ENCODE assay signal across 22 mouse cellular contexts in genomic region chr8:86288713-86289384, GRCm38 (mm10).
DNase-seq lines count a peak whose midpoint lies in the region; ATAC-seq and TF ChIP-seq lines count a peak whose summit lies in the region.
"Had no signal": no experiment of that assay in that cellular context is flagged by ENCODE, and none has a peak within 500 bp of the region (broad histone marks: within the 10 kb centered on the region; RNA-seq: fewer than 3 reads in every experiment).

No protein-coding gene starts in this region.

- H3K27me3 ChIP-seq in limb, embryonic 14.5 days (ENCODE audit: control insufficient read depth, insufficient read depth, low read length): no peaks in the 10 kb centered on the region
- H3K27me3 ChIP-seq in limb, embryonic 10.5 days (ENCODE audit: low read depth, poor library complexity, severe bottlenecking): no peaks in the 10 kb centered on the region
- H3K27me3 ChIP-seq: embryonic facial prominence, embryonic 13.5 days; hindbrain, embryonic 13.5 days; intestine, embryonic 15.5 days had no signal

- no peak for TF ChIP-seq POLR2A in limb, embryonic 14.5 days (IDR thresholded peaks at IDR 0.05; ENCODE audit: borderline replicate concordance, extremely low read depth, insufficient read depth, insufficient read length)

- H3K36me3 ChIP-seq in limb, embryonic 14.5 days (ENCODE audit: control insufficient read depth, insufficient read depth, low read length): no peaks in the 10 kb centered on the region
- no peaks in the 10 kb centered on the region for H3K36me3 ChIP-seq in limb, embryonic 10.5 days
- H3K36me3 ChIP-seq: embryonic facial prominence, embryonic 13.5 days; forebrain, embryonic 10.5 days; heart, embryonic 10.5 days; hindbrain, embryonic 13.5 days; intestine, embryonic 15.5 days had no signal

- H3K9ac ChIP-seq in limb, embryonic 14.5 days (ENCODE audit: low read depth, low read length, severe bottlenecking): no peak overlapping the region
- H3K9ac ChIP-seq: embryonic facial prominence, embryonic 13.5 days; hindbrain, embryonic 13.5 days; intestine, embryonic 15.5 days had no signal

- no peaks in the 10 kb centered on the region for H3K9me3 ChIP-seq in limb, embryonic 14.5 days (ENCODE audit: control insufficient read depth, low read length)
- H3K9me3 ChIP-seq in limb, embryonic 10.5 days (replicated peaks): no peaks in the 10 kb centered on the region
- H3K9me3 ChIP-seq: embryonic facial prominence, embryonic 13.5 days; heart, embryonic 10.5 days; intestine, embryonic 15.5 days had no signal

- 53% methylated on average over 3 of the region's 3 CpGs for WGBS in limb, embryonic 14.5 days
- 79% methylated on average over 3 of the region's 3 CpGs for whole genome bisulfite sequencing in limb, embryonic 10.5 days

- H3K4me2 ChIP-seq in limb, embryonic 14.5 days (replicated peaks; ENCODE audit: low read depth, low read length, severe bottlenecking): no peak overlapping the region
- H3K4me2 ChIP-seq: embryonic facial prominence, embryonic 13.5 days; hindbrain, embryonic 13.5 days; intestine, embryonic 15.5 days had no signal

- H3K4me1 ChIP-seq in limb, embryonic 14.5 days (ENCODE audit: control insufficient read depth, insufficient read depth, low read length): 0 out of 2 replicates have a peak, but pooled peaks cover 2% of the 10 kb centered on the region
- no peaks in the 10 kb centered on the region for H3K4me1 ChIP-seq in limb, embryonic 10.5 days
- H3K4me1 ChIP-seq: embryonic facial prominence, embryonic 13.5 days; forebrain, embryonic 10.5 days; heart, embryonic 10.5 days; hindbrain, embryonic 13.5 days; intestine, embryonic 15.5 days had no signal

- no peak for ATAC-seq in limb, embryonic 14.5 days (ENCODE audit: low FRiP score, low read depth)
- ATAC-seq: forebrain, embryonic 14.5 days; intestine, embryonic 15.5 days had no signal

- no peak overlapping the region for H3K4me3 ChIP-seq in limb, embryonic 14.5 days (replicated peaks; ENCODE audit: low read length)
- no peak overlapping the region for H3K4me3 ChIP-seq in limb, embryonic 10.5 days
- H3K4me3 ChIP-seq: embryonic facial prominence, embryonic 13.5 days; erythroblast, embryonic 14.5 days; forebrain, embryonic 10.5 days; gastrocnemius, adult 2 months; heart, embryonic 10.5 days; hindbrain, embryonic 13.5 days; intestine, embryonic 15.5 days had no signal

- peak; percentile 56 for DNase-seq in limb, embryonic 14.5 days (ENCODE audit: low spot score)
- DNase-seq in limb, embryonic 10.5 days (ENCODE audit: low spot score): no peak
- DNase-seq in 3134 (ENCODE audit: extremely low read depth, insufficient read length, low spot score) (peak; percentile 4), 3T3-L1 (ENCODE audit: low read depth, low spot score) (peak; percentile 42)
- DNase-seq in brain, adult 2 months (ENCODE audit: low read depth, low spot score): peak; percentile 50
- DNase-seq in right cerebral cortex, postnatal 10 days (ENCODE audit: low spot score in 2 of 2): no peak
- DNase-seq in ovary, postnatal 36 days (ENCODE audit: low spot score): no peak
- DNase-seq: adrenal gland, postnatal 10 days; cerebellum, adult 11-12 months; cerebellum, adult 9-10 months; cerebellum, postnatal 25 days; gastrocnemius, adult 2 months; gastrocnemius, postnatal 25 days; heart, postnatal 10 days; heart, postnatal 4 days had no signal

- H3K27ac ChIP-seq in limb, embryonic 14.5 days (replicated peaks; ENCODE audit: low read depth, low read length): no peak overlapping the region
- no peak overlapping the region for H3K27ac ChIP-seq in limb, embryonic 10.5 days
- H3K27ac ChIP-seq: embryonic facial prominence, embryonic 13.5 days; forebrain, embryonic 10.5 days; gastrocnemius, adult 2 months; heart, embryonic 10.5 days; hindbrain, embryonic 13.5 days; intestine, embryonic 15.5 days had no signal

Comparison
In these comparisons a context has a peak if more than half of its experiments do, and no peak if none do; other contexts are left out.
1. DNase-seq: peak in limb, embryonic 14.5 days (single experiment), 3134 (single experiment), 3T3-L1 (single experiment) and brain, adult 2 months (single experiment); none in limb, embryonic 10.5 days (single experiment), right cerebral cortex, postnatal 10 days (0 of 2) and ovary, postnatal 36 days (single experiment).